Mouse (Mus musculus) thymus, postnatal 10 days (tissue): Measurements from ENCODE around the gene Calb2.
A peak's percentile ranks its signal among the peaks of the same experiment; 100 is the strongest.

Source experiments
- DNase-seq, 2 experiments: peaks; one replicate each; pipeline ENCODE4 v3.0.0; 2021; ENCODE audit warnings: low spot score in 2 of 2

The Calb2 gene

DNA sequence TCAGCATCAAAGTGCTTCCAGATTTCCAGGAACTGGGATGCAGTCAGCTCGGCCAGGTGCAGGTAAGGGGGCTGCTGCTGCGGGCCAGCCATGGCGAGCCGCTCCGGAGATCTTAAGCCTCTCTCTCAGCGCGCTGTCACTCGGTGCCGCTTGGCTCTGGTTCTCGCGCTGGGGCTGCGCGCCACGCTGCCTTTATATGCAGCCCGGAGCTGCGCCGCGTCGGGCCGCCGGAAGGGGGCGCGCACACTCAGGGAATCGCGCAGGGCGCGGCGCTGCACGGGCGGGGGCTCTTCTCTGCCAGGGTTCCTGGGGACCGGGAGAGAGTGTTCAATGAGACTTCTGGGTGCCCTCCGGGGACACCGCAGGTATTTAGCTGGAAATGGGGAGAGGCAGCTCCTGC is at the start of gene Calb2:
Gene Calb2, minus strand, starts transcription at position 165 of the 400 bp plus-strand sequence.
- peak in 1 of 2 experiments; percentile 49 for DNase-seq

DNA sequence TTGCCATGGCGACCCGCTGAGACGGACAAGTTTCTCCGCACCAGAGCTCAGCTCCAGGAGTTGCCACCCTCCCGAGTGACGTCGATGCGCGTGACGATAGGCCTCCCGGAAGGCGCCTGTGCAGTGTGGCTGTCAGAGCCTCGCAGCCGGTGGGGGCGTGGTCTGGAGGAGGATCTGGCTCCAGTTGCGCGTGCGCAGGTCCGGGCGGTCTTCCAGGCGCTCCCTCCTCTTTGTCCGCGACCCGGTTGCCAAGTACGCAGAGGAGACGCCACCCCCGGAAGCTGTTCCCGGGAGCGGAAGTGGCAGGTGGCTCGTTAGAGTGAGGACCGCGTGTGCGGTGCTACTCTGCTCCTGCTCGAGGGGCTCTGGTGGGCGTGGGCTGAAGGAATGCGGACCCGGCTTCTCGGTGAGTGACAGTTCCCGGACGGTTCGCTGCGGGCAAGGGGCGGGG is 49.7 kb upstream of the Calb2 start:
- DNase-seq, result peak; percentile 98 to 99

DNA sequence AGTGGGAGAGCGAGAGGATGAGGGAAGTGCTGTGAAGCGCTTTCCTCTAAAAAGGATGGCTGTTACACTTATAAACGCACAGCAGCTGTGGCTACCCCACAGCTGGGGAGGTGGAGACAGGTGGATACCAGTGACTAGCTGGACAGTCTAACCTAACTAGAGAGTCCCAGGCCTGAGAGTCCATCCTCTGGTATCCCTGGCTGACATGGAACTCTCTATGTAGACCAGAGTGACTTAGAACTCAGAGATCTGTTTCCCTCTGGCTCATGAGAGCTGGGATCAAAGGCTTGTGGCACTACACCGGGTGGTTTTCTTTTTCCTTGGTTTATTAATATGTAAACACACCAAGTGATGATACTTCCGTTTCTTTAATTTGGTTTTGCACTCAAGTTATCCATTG is 49.2 kb upstream of the Calb2 start:
- DNase-seq, result no peak

DNA sequence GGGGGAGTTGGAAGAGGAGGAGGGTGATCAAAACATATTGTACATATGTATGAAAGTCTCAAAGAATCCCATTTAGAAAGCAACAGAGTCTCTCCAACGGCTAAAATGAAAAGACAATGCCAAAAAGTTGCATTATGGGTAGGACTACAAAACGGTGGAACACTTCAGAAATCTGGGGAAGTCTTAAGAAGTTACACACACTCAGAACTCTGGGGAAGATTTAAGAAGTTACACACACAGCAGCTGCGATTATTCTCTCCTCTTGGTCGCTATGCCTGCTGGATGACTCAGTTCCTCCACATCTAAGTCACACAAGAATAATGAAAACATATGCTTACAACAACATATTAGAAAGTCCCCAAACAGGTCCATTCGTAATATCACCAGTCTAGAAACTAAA is 48.2 kb upstream of the Calb2 start:
- DNase-seq, result no peak

DNA sequence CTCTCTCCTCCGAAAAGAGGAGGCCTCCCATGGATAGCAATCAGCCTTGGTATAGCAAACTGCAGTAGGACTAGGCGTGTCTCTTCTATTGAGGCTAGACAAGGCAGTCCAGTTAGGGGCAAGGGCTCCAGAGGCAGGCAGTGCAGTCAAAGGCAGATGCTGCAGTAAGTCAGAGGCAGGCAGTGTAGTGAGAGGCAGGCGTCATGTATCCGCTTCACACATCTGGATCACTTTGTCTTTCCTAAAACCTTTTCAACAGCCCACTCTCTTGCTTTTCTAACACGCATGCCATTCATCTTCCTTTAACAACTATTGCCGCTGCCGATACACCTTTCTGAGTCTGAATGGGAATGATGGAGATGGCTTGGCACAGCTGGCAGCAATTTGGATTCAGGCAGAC is 47.4 kb upstream of the Calb2 start, which contains the start of gene Cmtr2:
Gene Cmtr2, plus strand, starts transcription at position 301 of the 400 bp plus-strand sequence.
- no peak for DNase-seq

DNA sequence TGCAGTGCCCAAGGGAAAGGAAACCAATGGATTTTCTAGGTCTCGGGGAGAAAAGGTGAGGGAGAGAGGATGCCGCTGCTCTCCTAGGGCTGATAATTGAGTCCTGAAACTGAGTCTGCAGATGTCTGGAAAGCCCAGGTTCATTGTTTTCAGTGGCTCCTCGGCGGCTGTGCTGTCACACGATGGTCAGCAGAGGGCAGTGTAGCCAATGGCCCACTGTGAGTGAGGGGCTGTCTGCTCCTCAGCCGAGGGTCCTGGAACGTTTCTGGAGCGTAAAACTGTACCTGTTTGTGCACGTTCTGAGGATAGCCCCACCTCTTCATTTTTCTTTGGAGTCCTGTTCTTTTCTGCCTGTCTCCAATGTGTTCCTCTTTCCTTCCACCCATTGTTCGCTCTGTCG is 33.8 kb upstream of the Calb2 start:
- DNase-seq, result peak in 1 of 2 experiments; percentile 12

DNA sequence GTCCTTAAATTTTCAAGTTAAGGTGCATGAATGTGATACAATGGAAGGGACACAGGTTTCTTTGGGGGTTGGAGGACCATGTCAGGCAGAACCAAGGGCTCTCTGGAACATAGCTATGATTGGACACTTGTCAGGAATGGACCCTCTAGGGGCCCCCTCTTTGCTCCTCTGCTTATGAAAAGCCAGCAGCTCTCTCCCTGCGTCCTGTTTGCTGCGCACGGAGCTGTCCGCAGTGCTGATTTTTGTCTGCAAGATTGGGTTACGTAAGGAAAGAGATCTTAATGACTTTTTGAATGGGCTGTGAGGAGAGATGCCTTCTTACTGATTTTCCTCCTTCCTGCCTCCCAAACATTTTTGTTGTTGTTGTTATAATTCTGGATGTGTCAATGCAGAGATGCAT is 28.7 kb upstream of the Calb2 start:
- peak in 1 of 2 experiments; percentile 24 for DNase-seq

DNA sequence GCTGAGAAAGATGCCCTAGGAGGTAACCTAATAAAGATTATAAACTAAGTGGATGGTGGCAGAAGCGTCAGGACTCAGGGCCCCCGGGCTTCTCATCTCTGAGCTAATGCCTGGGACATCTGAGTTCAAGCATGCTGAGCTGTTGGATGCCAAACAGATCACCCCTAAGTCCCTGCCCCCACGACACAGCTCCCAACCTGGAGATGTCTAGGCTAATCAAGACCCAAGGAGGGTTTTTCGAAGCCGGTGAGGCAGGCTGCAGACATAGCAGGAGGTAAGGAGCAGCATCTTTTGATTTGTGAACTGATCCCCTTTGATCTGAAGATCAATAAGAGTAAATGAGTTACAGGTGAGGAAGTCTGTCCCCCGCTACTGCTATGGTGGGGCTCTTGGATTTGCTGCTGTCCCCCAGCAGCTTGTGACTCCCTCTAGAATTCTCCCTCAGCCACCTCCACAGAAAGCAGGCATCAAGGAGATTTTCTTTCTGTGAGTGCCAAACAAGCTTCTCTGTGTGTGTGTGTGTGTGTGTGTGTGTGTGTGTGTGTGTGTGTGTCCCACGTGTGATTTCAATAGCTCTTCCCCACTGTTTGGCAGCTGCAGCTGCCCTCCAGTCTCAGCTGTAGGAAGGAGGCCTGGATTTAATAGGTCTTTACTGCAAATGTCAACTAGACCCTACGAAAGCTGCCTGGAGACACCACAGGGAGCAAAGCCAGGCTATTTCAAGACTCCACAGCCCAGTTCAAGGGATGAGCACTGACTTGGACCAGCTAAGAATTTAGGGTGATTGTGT is 21.1 kb upstream of the Calb2 start:
- DNase-seq, result no peak

DNA sequence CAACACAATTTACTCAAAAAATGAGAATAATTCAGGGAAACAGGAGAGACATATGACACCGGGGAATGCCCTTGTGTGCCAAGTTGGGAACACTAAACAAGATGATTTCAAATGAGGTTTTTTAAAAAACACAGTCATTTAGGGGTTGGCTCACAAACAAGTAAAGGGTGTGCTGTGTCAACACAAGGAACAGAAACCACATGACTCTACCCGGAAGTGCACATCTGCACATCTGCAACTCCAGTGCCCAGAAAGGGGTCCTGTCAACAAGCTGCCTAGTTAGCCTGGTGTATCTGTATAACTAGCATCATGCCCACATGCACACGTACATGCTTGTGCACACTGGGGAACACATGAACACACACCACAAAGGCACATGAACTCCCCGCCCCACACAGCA is 17.5 kb upstream of the Calb2 start:
- no peak for DNase-seq

DNA sequence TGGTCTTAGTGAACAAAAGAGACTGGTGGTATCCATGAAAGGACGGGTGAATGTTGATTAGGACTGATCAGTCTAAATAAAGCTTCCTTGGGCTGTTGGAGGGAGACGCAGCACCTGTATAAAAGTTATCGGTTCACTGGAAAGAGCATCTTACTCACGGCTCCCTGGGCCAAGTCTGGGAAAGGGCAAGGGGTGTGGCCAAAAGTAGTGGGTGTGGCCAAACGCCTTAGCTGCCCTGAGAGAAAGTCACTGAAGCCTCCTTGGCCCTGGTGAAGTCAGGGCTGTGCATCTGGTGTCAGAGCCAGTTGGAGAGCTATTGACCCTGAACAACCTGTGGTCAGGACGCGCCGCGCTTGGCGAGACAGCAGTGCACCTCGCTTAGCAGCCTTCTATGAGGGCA is 15.7 kb upstream of the Calb2 start:
- no peak for DNase-seq

DNA sequence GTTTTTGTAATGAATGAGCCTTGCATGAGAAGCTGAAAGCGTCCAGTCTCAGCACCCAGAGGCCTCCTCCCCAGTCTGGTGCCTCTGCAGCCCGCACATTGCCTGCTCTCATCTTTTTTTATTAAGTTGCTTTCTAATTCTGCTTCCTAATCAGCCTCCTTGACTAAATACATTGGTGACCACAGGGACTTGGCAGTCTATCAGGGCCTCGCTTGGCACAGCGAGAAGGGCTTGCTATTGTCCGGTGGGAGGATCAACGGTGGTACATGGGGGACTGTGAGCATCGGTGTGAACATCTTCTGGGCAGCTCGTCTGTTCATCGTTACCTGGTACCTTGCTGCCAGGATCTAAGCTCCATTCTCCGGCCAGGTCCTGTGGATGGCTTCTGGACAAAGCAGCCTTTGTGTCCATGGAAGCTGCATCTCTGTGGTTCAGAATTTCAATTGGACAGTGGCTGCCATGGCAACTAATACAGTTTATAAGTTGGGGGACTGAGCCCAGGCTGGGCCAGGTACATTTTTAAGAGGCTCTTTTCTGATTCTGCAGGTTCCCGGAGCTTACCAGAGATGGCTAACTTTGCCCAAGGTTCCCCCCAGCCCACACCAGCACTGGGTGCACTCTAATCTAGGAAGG is 14.8 kb upstream of the Calb2 start:
- DNase-seq, result no peak

DNA sequence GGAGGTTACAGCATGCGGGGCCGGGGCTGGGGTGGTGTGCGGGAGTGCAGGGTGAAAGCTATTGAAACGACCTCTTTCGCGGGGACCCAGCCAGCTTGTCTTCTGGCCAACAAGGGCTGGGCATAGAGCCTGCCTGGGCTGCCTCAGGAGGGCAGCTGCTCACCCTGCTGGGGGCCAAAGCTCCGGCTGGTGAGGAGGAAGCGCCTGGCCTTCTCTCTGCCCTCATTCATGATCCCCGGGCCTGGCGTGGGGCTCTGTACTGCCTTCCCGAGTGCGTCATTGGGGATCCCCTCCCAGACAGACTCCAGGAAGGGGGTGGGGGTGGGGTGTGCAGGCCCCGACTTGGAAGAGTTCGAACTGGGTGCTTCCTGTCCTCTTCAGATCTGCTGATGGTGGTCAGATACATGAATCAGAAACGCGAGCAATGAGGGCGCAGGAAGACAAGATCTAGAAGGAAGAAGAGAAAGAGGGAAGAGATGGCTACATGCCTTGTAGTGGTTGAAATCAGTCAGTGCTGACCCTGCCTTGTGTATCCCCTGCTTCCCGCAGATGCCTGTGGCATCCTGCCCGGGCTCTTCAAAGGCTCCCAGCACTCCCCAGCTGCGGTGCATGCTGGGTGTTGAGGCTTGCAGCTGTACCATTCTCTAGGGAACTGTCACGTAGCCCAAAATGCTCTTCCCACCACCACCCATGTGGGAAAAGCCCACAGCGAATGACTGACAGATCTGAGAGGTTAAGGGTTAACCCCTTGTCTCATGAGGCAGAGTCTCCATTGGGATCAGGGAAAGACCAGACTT is 9.5 kb upstream of the Calb2 start:
- DNase-seq, result no peak

DNA sequence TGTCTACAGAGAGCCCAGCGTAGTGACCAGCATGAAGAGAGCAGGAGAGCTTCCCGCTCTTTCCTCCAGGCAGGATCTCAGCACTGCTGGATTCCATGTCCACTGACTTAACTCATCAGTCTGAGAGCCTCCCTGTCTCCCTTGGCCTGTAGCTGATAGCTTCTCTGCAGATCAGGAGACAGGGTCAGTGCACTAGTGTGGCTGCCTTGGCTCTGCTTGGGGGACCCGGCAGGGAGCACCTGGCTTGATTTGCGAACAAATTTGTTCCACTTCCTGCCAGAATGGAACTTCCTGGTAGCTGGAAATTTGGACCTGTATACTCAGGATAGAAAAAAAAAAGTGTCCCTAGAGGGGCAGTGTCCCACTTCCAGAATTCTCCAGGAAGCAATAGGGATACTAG is 6.8 kb upstream of the Calb2 start:
- DNase-seq, result no peak

DNA sequence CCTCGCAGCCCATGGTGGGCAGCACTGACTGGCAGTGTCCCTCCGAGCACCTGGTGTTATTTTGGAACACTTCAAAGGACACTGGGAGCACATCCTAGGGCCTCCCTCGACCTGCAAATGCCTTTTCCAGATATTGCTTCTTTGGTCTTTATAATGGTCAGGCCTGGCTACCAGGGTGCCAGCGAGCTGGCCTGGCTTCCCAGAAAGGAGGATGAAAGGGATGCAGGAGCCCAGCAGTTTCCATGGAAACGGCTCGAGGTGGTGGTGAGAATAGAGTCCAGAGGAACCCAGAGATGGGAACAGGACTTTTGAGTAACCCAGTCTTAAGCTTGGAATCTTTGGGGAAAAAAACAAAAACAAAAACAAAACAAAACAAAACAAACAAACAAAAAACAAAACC is 4.2 kb upstream of the Calb2 start:
- DNase-seq, result no peak

DNA sequence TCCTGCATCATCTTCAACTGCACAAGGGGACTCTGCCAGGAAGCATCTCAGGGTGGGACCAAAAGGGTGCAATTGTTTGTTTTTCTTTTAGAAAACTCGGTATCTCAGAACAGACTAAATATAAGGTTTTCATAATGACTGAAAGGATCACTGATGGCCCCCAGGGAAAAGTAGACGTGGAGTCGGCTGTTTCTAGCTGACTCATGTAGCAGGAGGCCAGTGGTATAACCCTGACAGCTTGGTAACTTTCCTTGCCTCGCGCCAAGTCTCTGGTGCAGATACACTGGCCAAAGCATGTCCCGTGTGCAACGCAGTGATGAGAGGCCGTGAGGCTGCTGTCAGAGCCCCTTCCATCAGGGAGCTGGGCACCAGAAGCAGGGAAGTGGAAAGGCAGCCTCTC is 1.7 kb downstream of the Calb2 start:
- no peak for DNase-seq

DNA sequence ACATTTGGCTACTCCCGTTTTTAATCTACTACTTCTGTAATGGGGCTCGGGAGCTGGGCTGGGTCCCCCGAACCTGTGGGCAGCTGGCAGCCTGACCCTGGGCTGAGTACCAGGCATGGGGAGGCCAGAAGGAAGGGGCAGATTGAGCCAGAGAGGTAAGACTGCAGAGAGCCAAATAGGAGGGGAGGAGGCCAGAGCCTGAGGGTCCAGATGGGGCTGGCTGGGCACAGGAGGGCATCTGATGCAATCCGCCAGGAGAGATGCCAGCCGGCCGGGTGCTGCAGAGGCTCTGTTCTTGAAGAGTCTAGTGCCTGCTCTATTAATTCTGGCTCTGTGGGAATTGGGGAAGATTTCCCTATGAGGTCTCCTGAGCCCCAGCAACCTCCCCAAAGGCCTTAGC is 6.0 kb downstream of the Calb2 start:
- DNase-seq, result no peak

DNA sequence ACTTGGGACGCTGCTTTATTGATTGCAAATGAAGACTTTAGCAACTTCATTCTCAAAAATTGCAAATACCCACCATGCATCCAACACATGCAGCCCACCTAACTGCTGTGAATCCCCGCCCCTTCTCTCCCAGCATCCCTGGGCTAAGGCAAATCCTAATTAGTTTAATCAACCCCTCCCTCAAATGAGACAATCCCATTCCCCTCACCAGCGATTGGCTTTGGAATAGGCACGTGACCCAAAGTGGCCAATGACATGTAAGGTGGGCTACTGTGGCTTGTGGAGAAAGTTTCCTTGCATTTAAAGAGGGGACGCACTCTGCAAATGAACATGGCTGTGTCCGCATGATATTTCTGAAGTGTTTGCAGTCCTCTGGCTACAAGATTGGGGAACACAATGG is 15.1 kb downstream of the Calb2 start:
- DNase-seq, result no peak

DNA sequence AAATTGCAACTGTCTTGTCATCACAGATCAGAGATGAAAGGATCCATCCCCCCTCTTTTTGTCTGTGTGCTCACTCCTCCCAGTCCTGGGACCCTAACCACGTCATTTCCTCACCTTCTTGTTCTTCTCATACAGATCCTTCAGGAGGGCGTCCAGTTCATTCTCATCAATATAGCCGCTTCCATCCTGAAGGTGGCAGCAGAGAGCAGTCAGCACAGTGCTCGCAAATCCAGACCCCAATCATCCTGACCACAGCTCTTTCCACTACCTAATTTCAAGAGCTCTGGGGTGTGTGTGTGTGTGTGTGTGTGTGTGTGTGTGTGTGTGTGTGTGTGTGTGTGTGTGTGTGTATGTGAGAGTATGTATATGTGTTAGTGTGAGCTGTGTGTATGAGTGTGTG is 22.5 kb downstream of the Calb2 start:
- DNase-seq, result peak in 1 of 2 experiments; percentile 50

DNA sequence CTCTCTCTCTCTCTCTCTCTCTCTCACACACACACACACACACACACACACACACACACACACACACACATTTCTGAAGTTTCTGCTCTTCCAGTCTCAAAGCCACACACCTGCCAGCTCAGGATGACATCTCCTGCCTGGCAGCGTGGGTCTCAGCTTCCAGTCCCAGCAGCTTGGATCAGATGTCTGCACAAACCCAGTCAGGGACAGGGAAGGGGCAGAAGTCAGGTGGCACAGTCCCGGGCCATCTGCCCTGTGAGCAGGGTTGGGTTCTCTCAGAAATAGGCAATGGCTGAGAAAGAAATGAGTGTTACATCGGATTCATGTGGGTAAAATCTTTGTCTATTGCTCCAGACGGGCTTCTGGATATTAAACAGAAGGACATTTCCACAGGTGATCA is 27.2 kb downstream of the Calb2 start:
- no peak for DNase-seq

DNA sequence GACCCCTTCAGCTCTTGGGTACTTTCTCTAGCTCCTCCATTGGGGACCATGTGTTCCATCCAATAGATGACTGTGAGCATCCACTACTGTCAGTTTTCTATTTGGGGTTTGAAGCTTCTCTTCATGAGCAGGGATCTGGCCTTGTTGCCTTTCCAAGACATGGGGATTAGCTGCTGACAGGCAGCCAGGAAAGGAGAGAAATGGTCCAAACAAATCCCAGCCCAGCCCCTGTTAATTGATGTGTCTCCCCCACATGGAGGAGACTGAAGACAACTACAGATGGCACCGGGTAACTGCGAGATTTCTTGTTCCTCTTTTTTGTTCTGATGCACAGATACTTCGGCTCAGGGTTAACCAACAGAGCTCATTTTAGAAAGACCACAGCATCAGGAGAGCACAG is 27.9 kb downstream of the Calb2 start:
- DNase-seq, result no peak

DNA sequence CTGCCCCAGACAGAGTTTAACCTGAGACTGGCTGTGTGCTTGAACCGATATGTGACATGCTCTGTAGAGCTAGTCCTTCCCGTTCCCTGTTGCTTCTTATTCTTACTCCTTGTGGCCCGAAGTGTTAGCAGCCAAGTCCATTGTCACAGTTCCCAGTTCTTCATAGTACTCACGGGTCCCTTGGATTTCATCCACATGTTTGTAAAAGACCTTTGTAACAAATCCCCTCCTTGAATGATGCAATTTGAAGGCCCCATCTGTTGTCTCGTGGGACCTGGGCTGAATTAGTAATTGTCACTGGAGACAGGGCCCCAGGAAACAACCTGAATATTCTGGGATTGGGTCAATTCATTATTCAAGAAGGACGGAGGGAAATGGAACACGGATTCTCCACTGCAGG is 32.5 kb downstream of the Calb2 start:
- no peak for DNase-seq

DNA sequence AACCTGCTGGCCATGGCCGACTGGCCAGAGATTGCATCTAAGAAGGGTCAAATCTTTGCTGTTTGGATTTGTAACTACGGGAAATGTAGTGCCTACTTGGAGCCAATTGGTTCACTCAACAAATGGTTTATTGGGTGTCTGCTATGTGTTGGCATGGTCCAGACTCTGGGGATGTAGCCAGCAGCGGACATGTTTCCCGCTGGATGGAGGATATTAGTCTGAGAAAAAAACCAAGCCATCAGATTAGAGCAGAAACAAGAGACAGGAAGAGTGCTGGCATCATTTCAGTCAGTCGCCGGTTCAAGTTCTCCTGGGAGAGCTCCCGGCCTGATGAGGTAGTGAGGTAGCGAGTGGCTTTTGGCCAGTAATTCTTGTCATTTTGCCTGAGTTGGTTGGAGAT is 33.8 kb downstream of the Calb2 start:
- DNase-seq, result no peak

DNA sequence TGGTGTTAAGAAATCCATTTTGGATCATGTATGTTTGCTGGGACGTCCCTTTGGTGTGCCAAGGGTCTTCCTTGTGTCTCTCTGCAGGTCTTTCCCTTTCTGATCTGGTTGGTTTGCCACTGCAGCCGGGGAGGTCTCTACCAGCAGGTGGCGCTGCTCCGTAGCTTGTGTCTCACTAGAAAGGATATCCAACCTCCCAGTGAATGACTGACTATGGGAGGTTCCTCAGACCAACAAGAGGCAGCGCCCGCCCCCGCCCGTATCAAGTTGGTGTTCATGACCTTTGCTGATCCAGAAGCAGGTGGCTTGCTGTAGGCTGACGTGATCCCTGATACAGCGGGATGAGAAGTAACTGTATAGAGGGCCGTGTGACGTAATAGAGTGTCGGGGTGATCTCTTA is 37.5 kb downstream of the Calb2 start:
- peak; percentile 9 to 62 for DNase-seq
